Mouse (Mus musculus): ENCODE data around the gene Akp3.

Akp3 gene

DNA sequence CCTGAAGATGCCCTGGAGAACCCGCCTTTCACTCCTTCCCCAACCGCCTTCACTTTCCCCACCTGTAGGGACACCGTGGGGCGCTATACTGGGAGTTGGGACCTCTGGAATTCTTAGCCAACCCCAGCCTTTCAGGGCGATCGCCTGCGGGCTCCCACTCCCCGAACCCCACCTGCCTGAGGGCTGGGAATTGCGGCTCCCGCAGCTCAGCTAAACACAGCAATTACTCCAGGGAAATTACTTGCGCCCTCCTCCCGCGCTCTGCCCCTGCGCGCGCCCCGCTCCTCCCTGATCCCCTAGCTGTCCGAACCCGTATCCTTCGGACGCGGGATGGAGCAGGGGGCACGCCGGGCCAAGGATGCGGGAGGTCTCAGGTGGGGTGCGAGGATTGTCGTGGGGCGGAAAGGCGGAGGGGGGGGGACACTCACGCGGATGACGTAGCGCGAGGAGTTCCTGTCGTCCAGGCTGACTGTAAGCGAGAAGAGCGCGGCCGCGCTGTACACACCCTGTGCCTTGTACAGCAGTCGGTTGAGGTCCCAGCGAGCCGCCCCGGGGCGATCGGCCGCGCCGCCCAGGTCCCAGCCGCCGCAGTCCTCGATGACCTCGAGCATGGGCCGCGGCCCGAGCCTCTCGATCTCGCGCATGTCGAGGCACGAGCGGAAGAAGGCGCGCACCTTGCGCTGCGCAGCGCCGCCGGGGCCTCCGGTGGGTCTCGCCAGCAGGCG is 29.2 kb downstream of the Akp3 start:
- in situ Hi-C loops (cut with MboI, MseI): no loop called here

DNA sequence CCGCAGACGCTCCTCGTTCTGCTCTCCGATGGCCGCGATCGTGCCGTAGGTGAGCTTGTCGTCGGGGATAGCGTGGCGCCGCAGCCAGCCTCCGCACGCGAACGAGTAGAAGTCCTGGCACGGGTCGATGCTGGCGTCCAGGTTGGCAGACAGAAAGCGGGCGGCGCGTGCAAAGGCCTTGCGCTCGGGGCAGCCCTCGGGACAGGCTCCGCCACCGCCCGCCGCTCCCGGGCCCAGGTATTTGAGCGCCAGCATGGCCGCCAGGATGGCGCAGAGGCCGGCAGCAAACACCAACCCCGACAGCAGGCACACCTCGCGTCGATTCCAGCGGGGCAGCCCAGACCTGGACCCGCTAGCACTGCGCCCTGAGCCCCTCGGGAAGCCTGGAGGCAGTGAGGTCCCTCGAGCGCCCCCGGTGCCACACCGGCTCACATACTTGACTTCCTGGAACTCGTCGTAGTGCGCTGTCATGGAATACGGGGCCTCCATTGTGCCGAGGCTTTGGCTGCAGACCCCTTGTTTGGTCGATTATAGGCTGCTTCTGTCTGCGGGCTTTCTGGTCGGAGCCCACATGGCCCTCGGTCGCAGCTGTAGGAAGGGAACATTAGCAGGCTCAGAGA is 29.8 kb downstream of the Akp3 start:
- in situ Hi-C loops (cut with MboI, MseI): no loop called here

DNA sequence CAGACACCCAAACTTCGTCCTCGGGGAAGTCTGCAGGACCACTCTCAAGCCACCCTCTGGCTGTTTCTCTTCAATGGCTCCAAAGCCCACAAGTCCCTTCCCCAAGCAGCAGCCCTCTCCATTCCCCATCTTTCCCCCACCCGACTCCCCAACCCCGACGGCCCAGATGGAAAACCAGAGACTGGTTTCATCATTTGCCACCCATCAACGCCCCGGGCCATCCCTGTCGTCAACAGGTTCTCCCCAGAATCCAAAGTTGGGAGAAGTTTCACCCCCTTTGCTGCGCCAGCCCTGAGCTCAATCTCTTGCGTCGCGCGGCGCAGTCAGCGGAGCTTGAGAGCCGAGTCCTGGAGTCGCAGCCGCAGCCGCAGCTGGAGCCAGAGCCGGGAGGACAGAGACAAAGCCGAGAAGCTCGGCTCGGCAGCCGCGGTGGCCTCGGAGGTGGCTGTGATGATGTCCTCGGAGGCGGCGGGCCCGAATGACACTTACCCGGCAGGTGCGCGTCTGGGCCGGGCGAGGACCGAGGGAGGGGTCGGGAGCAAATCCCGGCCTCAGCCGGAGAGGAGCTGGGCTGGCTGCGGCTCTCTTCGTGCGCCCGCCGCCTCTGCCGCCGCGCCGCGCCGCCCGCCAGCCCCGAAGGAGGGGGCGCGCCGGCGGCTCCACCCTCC is 30.9 kb downstream of the Akp3 start:
- in situ Hi-C loops (cut with MboI, MseI): no loop called here

DNA sequence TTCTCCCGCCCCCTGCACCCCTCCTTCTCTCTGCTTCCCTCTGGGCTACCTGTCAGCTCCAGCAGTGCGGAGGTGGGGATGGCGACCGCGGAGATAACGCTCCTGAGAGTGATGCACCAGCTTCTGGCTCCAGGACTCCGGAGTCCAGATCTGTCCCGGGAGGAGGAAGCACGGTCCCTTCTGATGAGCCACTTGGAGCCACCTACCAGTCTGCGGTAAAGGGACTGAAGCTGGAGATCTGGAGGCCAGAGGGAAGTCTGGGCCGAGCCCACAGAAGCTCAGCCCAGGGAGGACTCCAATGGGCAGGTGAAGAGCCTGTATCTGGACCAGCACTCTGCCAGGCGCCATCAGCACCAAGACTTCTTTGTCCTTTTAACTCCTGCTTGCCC is 31.4 kb downstream of the Akp3 start, which contains the start of gene Ecel1:
Gene Ecel1 (minus strand): TSS at position 323 of the 389 bp plus-strand sequence.
- in situ Hi-C loops (cut with MboI, MseI): no loop called here

DNA sequence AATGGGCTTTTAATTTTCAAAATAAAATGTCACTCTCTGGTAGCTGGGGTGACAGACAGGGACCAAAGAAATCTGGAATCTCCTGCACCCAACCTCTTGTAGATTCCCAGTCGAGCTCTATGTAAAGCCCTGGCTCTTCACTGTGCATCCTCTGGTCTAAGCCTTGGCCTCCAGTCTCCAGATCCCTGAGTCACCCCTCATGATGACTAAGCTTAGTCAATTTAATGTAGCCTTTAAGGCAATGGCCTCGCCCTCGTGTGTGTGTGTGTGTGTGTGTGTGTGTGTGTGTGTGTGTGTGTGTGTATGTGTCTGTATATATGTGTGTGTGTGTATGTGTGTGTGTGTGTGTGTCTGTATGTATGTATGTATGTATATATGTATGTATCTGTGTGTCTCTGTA is 34.6 kb downstream of the Akp3 start:
- in situ Hi-C loops (cut with MboI, MseI): no loop called here

DNA sequence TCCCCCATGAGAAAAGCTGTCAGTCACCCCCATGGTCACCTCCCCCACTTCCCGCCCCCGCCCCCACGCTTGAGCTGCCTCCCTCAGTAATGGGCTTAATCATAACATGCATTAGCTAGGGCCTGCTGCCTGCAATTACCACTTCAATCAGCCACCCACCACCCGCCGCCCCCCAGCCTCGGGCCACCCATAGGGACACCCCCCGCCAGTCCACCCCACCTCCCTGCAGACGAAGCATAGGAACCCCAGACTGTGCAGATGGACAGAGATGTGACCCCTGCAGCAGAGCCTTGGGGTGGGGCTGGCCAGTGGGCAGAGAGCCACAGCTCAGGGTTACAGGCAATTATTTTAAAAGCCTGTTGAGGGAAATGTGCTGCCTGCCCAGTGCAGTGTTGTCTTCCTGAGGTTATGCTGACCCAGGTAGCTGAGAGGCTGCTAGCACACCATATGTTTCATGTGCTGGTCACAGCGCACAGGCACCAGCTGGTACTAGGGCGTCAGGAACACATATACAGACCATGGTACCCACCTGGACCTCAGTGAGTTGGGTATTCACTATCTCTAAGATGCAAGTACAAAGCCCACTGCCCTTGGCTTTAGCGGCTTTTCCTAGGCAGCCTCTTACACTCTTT is 39.5 kb downstream of the Akp3 start:
- in situ Hi-C loops (cut with MboI, MseI): loop anchor here (5.0 kb wide), 1 partner anchor 52 kb away; no protein-coding TSS in a partner anchor

DNA sequence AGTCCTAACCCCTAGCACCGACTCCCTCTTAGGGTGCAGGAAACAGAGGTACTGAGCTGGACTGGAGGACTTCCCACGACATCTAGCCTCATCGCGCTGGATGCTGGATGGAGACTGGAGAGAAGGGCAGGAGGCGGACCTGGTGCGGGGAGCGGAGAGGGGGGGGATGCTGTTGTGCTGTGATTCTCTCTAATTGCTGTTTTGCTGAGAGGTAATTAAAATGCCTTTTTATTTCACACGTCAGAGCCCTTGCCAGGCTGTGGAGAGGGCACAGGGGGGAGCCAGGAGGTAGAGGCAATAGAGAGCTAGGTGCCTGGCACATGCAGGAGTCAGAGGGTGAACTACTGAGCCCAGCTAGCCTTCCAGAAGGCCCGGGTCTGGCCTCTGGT is 40.0 kb downstream of the Akp3 start:
- in situ Hi-C loops (cut with MboI, MseI): loop anchor here (5.0 kb wide), 1 partner anchor 52 kb away; no protein-coding TSS in a partner anchor

DNA sequence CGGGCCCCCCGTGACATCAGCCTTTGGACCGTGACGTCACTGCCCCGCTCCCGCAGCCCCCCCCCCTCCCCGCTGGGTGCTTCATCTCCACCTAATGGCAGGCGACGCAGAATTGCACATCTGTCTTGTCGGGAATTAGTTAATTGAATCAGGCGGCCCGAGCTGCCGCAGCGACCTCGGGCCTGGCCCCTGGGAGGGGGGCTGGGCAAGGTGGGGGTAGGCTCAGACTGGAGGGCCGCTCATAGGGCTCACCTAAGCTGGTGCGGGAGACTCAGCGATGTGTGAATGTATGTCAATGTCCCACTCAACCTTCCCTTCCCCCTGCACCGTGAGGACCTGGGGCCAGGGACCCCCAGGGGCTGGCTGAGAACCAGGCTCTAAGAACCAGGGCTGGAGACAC is 45.7 kb downstream of the Akp3 start:
- in situ Hi-C loops (cut with MboI, MseI): no loop called here

DNA sequence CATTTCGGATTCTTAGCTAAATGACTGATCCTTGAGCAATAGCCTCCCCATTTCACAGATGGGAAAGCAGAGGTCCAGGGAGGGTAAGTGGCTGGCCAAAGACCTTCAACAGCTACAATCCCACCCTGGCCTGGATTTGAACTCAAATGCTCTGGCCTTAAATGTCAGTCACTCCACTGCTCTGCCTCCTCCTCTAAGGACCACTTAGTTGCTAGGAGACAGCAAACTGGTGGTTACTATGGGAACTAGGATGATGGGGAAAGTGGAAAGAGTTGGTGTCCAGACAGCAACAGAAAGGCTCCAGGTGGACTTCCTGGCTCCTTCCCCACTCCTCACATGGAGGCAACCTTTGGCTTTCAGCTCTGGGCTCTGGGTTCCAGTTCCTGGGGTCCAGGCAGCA is 46.5 kb downstream of the Akp3 start:
- in situ Hi-C loops (cut with MboI, MseI): no loop called here

DNA sequence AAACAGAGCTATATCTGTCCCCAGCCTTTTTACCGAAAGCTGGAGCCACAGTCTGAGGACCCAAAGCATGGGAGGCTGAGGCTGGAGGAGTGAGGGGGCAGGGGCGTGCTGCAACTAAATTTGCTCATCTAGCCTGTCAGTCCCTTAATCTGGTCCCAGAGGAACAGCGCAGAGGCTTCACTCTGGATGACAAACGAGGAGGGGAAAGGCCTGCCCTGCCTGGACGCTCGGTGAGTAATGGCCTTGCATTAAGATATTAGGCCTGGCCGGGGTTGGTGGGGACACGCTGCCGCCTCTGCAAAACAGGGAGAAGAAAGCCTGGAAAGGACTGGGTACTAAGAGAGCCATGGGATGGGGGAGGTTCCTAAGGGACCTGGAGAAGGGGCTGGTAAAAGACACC is 47.5 kb downstream of the Akp3 start:
- in situ Hi-C loops (cut with MboI, MseI): no loop called here

DNA sequence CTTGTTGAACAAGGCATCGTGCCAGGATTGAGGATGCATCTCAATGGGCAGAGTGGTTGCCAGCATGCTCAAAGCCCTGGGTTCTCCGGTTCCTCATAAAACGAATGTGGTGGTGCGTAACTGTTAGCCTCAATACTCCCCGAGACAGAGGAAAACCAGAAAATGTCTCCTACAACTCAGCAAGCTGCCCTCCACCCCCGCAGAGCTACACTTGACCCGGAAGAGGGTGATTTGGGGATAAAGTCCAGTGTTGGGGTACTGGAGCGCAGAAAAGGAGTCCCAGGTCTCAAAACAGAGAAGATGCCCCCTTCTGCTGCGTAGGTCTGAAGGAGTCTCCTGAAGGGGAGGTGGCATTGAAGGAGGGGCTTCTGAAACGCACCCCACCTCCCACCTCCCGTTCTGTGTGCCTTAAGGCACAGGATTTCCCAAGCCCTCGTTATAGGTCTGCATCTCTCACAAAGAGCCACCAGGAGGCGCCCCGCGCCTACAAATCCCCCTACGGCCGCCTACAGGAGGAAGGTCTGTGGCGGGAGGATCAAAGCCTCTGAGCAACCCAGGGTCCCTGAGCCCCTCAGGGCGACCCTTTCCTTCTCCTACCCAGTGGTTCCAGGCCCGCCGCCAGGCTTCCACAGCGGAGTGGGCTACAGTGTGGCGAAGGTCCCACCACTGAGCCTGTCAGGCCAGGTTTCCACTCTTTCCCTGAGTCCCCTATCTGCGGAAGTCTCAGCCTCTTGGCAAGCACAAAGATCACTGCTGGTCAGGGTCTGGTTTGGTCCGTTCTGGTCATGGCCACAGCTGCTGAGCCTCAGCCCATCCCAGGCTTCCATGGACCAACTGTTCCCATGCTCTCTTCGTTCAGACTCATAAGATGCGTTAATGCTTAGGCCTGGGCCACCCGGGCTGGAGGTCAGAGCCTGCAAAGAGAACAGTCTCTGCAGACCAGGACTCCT is 49.5 kb downstream of the Akp3 start:
- in situ Hi-C loops (cut with MboI, MseI): no loop called here

DNA sequence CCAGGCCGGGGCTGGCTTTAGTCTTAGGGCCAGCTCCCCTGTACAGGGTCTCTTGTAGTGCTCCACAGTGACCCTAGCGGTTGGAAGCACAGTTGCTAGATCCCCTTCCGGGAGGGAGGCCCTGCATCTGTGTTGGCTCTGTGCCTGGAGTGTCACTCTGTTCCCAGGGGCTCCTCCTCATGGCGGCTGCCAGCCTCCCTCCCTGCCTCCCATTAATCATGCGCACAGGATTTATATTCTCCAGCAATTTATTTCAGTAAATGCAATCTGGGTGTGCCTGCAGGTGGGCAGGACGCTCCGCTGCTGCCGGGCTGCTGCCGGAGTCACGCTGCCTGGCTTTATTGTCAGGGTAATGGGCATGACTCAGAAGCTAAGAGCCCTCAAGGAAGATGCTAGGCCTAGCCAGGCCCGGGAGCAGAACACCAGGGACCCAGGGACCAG is 51.1 kb downstream of the Akp3 start:
- in situ Hi-C loops (cut with MboI, MseI): no loop called here

Measured in regulatory T cell (primary cell).